In genomic region chr13:111002670-111003069, GRCm38 (mm10) we compare ENCODE assay signal across 24 mouse cellular contexts.
A peak's percentile ranks its signal among the peaks of the same experiment; 100 is the strongest.
DNase-seq lines count a peak whose midpoint lies in the region; ATAC-seq lines count a peak whose summit lies in the region.
"Had no signal": no experiment of that assay in that cellular context is flagged by ENCODE, and none has a peak within 500 bp of the region (broad histone marks: within the 10 kb centered on the region; RNA-seq: fewer than 3 reads in every experiment).

No protein-coding gene starts in this region.

- peak; percentile 17 for DNase-seq in embryo, embryonic 10.5 days (ENCODE audit: low spot score)
- no peak for DNase-seq in embryo, embryonic 10 days (ENCODE audit: low spot score)
- no peak for DNase-seq in hindbrain, embryonic 10.5 days (ENCODE audit: low spot score)
- DNase-seq in neural tube, embryonic 11.5 days (ENCODE audit: low spot score): peak; percentile 11
- peak; percentile 25 for DNase-seq in retina, postnatal 1 day
- DNase-seq in kidney, postnatal 25 days: no peak
- DNase-seq: adrenal gland, adult 8-10 months; adrenal gland, postnatal 36 days; B cell, adult 2 months; cerebellum, adult 11 months; cerebellum, adult 8-10 months; cerebellum, postnatal 14 days; gastrocnemius, adult 2 months; gastrocnemius, postnatal 25 days had no signal

- peaks cover 6% of the 10 kb centered on the region for H3K4me1 ChIP-seq in hindbrain, embryonic 13.5 days (replicated peaks)
- H3K4me1 ChIP-seq in hindbrain, embryonic 10.5 days (replicated peaks): no peaks in the 10 kb centered on the region
- no peaks in the 10 kb centered on the region for H3K4me1 ChIP-seq in neural tube, embryonic 11.5 days (ENCODE audit: control insufficient read depth, insufficient read depth, low read length)
- H3K4me1 ChIP-seq in neural tube, embryonic 15.5 days: no peaks in the 10 kb centered on the region
- H3K4me1 ChIP-seq: embryonic facial prominence, embryonic 15.5 days; forebrain, embryonic 10.5 days; heart, embryonic 12.5 days; hindbrain, embryonic 15.5 days had no signal

- H3K9me3 ChIP-seq in hindbrain, embryonic 13.5 days: no peaks in the 10 kb centered on the region
- H3K9me3 ChIP-seq in hindbrain, embryonic 10.5 days: no peaks in the 10 kb centered on the region
- no peaks in the 10 kb centered on the region for H3K9me3 ChIP-seq in neural tube, embryonic 11.5 days (ENCODE audit: control insufficient read depth, low read length)
- H3K9me3 ChIP-seq in neural tube, embryonic 15.5 days (replicated peaks): no peaks in the 10 kb centered on the region
- H3K9me3 ChIP-seq: embryonic facial prominence, embryonic 15.5 days; forebrain, embryonic 10.5 days; heart, embryonic 12.5 days; hindbrain, embryonic 15.5 days had no signal

- ATAC-seq in hindbrain, embryonic 13.5 days (ENCODE audit: low FRiP score): no peak
- no peak for ATAC-seq in neural tube, embryonic 11.5 days (ENCODE audit: insufficient read depth, low FRiP score, low TSS enrichment)
- no peak for ATAC-seq in neural tube, embryonic 15.5 days (ENCODE audit: low FRiP score)
- ATAC-seq: CD4-positive, CD25-positive, alpha-beta regulatory T cell, adult 4 months; forebrain, embryonic 14.5 days had no signal

- H3K4me2 ChIP-seq in hindbrain, embryonic 13.5 days: no peak overlapping the region
- H3K4me2 ChIP-seq in neural tube, embryonic 11.5 days (ENCODE audit: low read depth): no peak overlapping the region
- H3K4me2 ChIP-seq in neural tube, embryonic 15.5 days: no peak overlapping the region
- H3K4me2 ChIP-seq: embryonic facial prominence, embryonic 15.5 days; heart, embryonic 12.5 days; hindbrain, embryonic 15.5 days had no signal

- no peak overlapping the region for H3K9ac ChIP-seq in hindbrain, embryonic 13.5 days
- H3K9ac ChIP-seq in neural tube, embryonic 11.5 days (ENCODE audit: low read length): no peak overlapping the region
- H3K9ac ChIP-seq in neural tube, embryonic 15.5 days (replicated peaks): no peak overlapping the region
- H3K9ac ChIP-seq: embryonic facial prominence, embryonic 15.5 days; heart, embryonic 12.5 days; hindbrain, embryonic 15.5 days had no signal

- H3K27me3 ChIP-seq in hindbrain, embryonic 13.5 days: no peaks in the 10 kb centered on the region
- H3K27me3 ChIP-seq in hindbrain, embryonic 10.5 days (ENCODE audit: insufficient read depth, poor library complexity, severe bottlenecking): no peaks in the 10 kb centered on the region
- H3K27me3 ChIP-seq in neural tube, embryonic 11.5 days (ENCODE audit: control insufficient read depth, insufficient read depth, low read length): no peaks in the 10 kb centered on the region
- no peaks in the 10 kb centered on the region for H3K27me3 ChIP-seq in neural tube, embryonic 15.5 days (replicated peaks)
- H3K27me3 ChIP-seq: embryonic facial prominence, embryonic 15.5 days; heart, embryonic 12.5 days; hindbrain, embryonic 15.5 days had no signal

- 46% methylated on average over 4 of the region's 4 CpGs for WGBS in hindbrain, embryonic 13.5 days
- 77% methylated on average over 4 of the region's 4 CpGs for whole genome bisulfite sequencing in hindbrain, embryonic 10.5 days
- 71% methylated on average over 4 of the region's 4 CpGs for WGBS in neural tube, embryonic 11.5 days
- WGBS in neural tube, embryonic 15.5 days: 56% methylated on average over 4 of the region's 4 CpGs

- peak overlapping the region; percentile 26; the same call in 1 of the 2 replicates for H3K27ac ChIP-seq in hindbrain, embryonic 13.5 days
- H3K27ac ChIP-seq in hindbrain, embryonic 10.5 days: no peak overlapping the region
- no peak overlapping the region for H3K27ac ChIP-seq in neural tube, embryonic 11.5 days (ENCODE audit: low read depth, low read length)
- no peak overlapping the region for H3K27ac ChIP-seq in neural tube, embryonic 15.5 days (replicated peaks)
- H3K27ac ChIP-seq: embryonic facial prominence, embryonic 15.5 days; forebrain, embryonic 10.5 days; gastrocnemius, adult 2 months; hindbrain, embryonic 15.5 days had no signal

- no peak overlapping the region for H3K4me3 ChIP-seq in hindbrain, embryonic 13.5 days
- no peak overlapping the region for H3K4me3 ChIP-seq in hindbrain, embryonic 10.5 days
- no peak overlapping the region for H3K4me3 ChIP-seq in neural tube, embryonic 11.5 days (ENCODE audit: low read depth, low read length)
- H3K4me3 ChIP-seq in neural tube, embryonic 15.5 days (replicated peaks): no peak overlapping the region
- H3K4me3 ChIP-seq: embryonic facial prominence, embryonic 15.5 days; erythroblast, embryonic 14.5 days; forebrain, embryonic 10.5 days; gastrocnemius, adult 2 months; heart, embryonic 12.5 days; hindbrain, embryonic 15.5 days had no signal

- no peaks in the 10 kb centered on the region for H3K36me3 ChIP-seq in hindbrain, embryonic 13.5 days
- H3K36me3 ChIP-seq in hindbrain, embryonic 10.5 days: no peaks in the 10 kb centered on the region
- H3K36me3 ChIP-seq in neural tube, embryonic 11.5 days (ENCODE audit: control insufficient read depth, insufficient read depth, low read length): no peaks in the 10 kb centered on the region
- no peaks in the 10 kb centered on the region for H3K36me3 ChIP-seq in neural tube, embryonic 15.5 days
- H3K36me3 ChIP-seq: embryonic facial prominence, embryonic 15.5 days; forebrain, embryonic 10.5 days; G1E; heart, embryonic 12.5 days; hindbrain, embryonic 15.5 days had no signal

Comparison
In these comparisons a context has a peak if more than half of its experiments do, and no peak if none do; other contexts are left out.
1. DNase-seq: peak in embryo, embryonic 10.5 days (single experiment), neural tube, embryonic 11.5 days (single experiment) and retina, postnatal 1 day (single experiment); none in embryo, embryonic 10 days (single experiment), hindbrain, embryonic 10.5 days (single experiment) and kidney, postnatal 25 days (0 of 2).